Mouse (Mus musculus): ENCODE data around the gene Smarcc2.
A peak's percentile ranks its signal among the peaks of the same experiment; 100 is the strongest.

The Smarcc2 gene

DNA sequence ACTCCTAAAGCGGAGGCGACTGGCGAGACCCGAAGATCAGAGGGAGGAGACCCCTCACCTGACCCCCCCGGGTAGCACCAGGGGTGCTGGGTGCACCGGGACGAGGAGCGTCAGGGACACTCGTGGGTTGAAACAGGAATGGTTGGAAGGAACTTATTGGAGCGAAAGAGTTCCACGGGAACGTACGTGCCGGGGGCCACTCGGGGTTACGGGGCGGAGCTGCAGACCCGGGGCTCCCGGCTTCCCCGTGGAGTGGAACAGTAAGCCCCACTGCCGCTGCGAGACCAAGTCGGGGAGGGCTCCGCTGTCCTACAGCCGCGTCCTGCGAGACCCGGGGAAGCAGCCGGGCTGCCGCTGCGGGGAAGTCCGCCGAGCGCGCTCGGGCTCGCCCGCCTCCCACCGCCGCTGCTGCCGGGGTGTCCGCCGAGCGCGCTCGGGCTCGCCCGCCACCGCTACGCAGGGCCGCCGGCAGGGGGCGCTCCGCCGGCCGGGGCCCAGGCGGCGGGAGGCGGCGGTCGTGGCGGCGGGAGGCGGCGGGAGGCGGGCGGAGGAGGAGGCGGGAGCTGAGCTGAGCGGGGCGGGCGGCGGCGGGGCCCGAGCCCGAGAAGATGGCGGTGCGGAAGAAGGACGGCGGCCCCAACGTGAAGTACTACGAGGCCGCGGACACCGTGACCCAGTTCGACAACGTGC is at the start of gene Smarcc2:
Gene Smarcc2 (plus strand): TSS at position 530 of the 690 bp plus-strand sequence.
- DNase-seq (ENCODE audit: low spot score), result peak; percentile 76

DNA sequence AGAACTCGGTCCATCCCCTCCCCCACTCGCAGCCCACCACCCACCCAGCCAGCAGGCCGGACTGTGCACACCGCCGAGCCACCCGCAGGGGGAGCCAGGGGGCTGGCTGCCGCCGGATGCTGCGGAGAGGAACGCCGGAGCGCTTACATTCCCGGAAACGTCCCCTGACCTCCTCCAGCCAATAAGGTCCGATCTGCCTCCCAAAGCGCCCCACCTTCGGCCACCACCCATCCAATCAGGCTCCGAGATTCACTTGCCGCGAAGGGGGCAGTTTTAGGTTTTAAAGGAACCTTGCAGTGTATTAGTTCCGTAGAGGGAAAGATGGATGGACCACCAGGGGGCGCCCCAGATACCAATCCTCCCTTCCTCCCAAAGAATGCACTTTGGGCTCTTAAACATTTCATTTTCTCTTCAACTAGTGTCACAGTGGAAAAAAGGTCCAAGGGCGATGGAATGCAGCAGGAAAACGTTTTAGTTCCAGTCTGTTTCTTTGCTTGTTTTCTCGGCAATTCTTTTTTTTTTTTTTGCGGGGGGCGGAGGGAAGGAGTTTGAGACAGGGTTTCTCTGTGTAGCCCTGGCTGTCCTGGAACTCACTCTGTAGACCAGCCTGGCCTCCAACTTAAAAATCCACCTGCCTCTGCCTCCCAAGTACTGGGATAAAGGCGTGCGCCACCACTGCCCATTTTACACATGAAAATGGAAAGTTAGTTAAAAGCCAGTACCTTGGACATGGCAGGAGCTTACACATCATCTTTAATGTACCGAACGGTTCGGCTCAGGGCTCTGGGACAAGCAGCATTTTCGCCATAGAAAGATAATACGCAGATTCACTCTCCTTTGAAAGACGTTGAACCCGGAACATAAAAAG is 49.1 kb upstream of the Smarcc2 start:
- DNase-seq (ENCODE audit: low spot score), result peak; percentile 96

DNA sequence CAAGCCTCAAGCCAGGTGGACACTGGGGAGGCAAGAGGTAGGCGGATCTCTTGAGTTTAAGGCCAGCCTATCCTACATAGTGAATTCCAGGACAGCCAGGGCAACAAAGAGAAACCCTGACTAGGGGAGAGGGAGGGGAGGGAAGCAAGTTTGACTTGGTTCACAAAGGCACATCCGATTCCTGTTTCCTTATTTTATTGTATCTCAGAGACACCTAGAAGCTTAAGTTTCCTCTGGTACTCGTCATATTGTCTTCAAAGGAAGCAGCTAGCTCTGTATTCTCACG is 48.5 kb upstream of the Smarcc2 start:
- no peak for DNase-seq (ENCODE audit: low spot score)

DNA sequence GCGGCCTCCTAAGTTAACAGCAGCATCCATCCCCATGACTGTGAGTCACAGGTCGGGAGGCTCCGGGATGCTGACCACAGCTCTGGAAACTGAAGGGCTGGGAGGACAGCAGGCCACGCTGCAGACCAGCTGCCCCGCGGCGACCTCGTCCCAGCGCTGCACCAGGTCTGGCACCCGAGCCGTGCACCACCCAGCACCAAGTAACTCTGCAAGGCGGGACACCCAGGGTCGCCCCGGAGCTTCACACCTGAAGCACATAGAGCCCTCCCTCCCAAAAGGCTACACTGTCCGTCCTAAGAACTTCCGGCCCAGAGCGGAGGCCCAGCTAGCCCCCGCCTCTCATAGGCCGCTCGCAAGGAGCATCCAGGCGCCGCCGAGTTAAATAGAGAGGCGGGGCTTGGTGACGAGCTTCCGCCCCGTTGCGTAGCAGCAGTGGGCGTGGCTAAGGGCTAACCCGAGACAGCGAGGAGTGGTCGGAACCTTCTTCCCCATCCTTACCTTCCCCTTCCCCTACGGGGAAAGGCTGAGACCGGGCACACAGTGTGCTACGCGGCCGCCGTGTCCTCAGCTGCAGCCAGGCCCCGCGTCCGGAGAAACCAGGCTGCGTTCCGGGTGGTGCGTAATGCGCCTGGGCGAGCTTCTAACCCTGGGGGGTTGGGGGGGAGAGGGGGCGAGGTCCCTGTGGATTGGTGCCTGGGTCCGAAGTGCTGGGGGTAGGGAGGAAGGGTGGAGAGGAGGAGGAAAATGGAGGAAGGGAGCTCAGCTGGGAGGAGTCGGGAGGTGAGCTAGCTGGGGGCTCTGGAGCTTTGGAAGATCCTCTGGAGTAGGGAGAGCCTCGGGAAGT is 47.6 kb upstream of the Smarcc2 start, which contains the start of the genes Nabp2 and Rnf41:
Gene Nabp2 (minus strand): TSS at position 282 of the 844 bp plus-strand sequence.
Gene Rnf41 (plus strand): TSS at position 447 of the 844 bp plus-strand sequence.
- peak; percentile 95 for DNase-seq (ENCODE audit: low spot score)

DNA sequence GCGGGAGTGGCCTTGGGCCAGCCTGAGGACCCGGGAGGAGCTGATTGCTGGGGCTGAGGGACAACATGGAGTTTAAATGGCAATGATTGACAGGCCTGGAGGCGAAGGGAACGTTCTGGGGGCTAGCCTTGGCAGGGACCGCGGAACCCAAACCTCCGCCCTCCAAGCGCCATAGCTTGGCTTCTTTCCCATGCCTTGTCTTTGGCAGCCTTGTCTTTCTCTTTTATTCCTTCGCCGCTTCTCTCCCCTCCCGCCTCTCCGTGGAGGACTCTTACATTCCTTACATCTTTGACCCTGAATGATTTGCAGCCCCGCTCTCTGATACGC is 47.0 kb upstream of the Smarcc2 start:
- no peak for DNase-seq (ENCODE audit: low spot score)

DNA sequence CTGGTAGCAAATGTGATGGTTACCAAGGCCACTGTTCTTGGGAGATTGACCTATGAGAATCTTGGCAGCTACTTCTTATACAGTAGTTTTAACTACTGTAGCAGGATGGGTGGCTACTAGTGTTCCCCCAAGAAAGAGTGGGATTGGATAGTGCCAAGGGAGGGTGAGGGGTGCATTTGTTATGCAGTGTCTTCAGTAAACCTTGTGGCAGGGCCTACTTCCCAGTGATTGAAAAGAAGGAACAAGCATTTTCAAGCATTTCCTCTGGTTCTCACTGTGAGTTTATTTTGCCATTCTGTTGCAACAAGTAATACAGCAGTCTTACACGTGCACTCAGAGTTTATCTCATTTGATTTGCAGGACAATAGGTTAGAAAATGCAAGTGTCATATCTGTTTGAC is 46.5 kb upstream of the Smarcc2 start:
- DNase-seq (ENCODE audit: low spot score), result no peak

DNA sequence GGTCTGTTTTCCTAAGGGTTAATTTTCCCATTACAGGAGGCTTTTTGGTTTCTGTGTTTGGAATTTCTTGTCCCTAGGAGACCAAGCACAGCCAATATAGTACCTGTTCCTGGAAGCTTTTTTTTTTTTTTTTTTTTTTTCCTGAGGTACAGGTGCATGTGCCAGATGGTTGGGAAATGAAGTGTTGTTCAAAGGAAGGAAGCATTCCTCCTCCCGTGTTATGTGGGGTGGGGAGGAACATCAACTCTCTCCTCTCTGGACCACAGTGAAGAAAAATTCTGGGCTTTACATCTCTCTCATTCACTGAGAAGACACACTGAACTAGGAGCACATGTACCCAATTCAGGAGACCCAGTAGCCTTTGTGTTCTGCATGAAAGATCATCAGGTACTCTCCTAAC is 46.0 kb upstream of the Smarcc2 start:
- DNase-seq (ENCODE audit: low spot score), result no peak

DNA sequence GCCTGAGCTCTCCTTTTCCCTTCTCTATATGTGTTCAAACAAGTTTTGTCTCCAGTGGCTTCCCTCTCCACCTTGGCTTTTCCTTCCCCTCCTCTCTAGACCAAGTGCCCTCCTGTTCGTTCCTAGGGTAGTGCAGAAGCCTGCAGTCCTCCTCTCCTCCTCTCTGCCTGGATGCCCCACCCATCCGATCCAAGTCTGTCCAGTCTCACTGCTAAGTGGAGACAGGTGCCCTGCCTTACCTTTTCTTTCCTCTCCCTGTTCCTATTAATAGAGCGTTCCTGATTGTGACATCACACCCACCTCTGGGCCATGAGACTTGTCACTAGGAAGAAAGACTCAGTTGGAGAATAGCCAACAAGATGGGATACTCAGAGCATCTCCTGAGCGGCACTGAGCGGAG is 44.2 kb upstream of the Smarcc2 start:
- DNase-seq (ENCODE audit: low spot score), result no peak

DNA sequence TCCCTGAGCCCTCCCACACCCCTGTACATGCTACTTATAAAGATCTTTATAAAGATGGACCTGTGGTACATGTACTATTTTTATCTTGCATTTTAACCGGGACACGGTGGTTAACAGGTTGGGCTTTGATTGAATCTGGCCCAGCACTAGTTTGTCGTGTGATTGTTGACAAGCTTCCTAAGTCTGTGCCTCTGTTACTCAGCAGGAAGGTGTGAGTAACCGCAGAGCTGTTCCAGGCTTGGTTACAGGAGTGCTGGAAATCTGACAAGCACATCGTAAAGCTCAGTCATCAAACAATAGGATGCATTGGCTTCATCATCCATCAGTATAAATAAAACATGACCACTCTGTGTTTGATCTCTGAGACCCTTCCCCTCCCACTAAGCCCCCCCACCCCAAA is 36.6 kb upstream of the Smarcc2 start:
- DNase-seq (ENCODE audit: low spot score), result no peak

DNA sequence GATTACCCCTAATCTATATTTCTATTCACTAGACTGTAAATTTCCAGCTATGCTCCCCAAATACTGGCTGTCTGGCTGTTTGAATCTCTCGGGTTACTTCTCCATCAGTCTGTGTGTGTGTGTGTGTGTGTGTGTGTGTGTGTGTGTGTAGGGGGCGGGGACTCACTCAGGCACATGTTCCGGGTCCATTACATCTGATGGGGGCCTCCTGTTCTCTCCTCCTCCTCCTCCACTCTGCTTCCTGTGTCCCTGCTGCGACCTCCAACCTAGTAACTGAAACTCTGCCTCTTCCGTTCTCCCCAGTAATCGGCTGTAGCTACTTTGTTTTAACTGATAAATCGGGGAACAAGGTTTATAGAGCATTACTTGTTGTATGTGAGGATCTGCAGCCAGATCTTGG is 34.4 kb upstream of the Smarcc2 start:
- DNase-seq (ENCODE audit: low spot score), result no peak

DNA sequence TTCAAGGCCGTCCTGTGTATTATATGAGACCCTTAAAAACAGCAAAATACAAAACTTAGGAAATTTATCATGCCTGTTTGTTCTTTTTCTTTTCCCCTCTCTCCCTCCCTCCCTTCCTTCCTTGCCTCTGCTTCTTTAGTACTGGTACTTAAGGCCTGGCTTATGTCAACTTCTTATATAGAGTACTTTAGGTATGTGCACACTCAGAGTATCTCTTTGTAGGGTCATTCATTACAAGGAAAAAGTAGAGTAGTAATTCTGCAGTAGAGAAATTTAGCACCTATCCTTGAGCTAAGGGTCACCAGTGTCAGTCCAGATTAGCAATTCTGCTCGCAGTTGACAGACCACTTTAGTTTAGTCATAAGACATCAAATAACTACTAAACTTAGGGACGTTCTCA is 33.8 kb upstream of the Smarcc2 start:
- no peak for DNase-seq (ENCODE audit: low spot score)

DNA sequence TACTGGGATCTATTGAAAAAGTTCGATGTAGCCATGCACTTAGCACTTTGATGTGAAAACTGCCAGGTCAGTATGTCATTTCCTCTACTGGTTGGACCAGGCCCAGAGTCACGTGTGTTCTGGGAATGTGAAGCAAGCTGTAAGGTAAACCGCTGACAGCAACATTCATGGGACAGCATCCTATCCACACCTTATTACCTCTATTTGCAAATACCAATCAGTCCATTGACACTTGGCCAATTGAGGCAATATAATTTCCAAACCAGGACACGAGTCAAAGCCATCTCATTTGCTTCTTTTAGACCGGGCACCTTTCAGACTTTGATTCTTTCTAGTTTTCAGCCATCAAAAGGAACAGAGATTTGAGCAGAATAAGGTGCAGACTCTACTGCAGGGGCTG is 30.0 kb upstream of the Smarcc2 start:
- DNase-seq (ENCODE audit: low spot score), result no peak

DNA sequence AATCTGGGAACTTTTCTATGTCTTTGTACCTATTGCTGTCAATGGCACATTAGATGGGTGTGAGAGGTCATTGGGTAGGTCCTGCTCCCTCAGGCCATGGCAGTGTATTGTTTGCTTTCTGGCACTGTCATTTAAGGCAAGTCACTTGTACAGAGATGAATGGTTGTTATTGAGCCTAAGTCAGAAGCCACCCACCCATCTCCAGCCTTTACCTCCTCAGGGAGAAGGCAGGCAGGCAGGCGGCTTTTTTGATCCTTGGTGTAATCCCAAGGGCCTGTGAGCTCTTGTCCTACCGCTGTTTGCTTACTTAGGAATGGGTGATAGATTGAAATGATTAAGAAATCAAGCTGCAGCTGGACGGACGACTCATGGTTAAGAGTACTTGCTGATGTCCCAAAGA is 29.6 kb upstream of the Smarcc2 start:
- no peak for DNase-seq (ENCODE audit: low spot score)

DNA sequence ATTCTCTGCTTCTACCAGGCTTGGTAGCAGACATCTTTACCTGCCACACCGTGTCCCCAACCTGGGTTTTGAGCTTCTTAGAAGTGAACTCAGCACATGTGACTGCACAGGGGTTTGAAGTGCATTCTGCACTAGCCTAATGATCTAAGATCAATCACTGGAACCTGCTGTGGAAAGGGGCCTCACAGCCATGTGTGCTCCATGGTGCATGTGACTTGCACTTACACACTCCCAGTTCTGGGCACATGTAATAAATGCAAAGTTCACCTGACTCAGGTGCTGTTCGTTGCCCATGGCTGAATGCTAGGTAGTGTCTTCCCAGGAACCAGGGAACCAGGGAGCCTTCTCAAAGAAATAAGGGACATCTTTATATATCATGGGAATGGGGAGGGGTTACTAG is 25.6 kb upstream of the Smarcc2 start:
- no peak for DNase-seq (ENCODE audit: low spot score)

DNA sequence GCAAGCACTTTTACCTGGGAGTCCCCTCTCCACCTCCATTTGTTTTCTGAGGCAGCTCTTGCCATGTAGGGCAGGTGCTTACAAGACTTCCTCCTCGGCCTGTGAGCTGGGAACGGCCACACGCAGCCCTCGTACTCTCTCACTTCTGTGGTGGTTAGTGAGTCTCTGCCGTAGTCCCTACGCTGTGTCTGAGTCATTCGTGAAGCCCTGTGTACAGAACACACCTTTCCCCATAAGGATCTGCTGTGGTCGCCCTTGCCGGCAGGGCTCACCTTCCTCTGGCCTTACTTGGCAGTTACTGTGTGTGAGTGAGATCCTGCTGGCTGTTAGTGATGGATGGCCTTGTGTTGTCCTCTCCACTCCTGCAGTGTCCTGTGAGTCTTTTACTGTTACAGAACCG is 24.4 kb upstream of the Smarcc2 start:
- no peak for DNase-seq (ENCODE audit: low spot score)

DNA sequence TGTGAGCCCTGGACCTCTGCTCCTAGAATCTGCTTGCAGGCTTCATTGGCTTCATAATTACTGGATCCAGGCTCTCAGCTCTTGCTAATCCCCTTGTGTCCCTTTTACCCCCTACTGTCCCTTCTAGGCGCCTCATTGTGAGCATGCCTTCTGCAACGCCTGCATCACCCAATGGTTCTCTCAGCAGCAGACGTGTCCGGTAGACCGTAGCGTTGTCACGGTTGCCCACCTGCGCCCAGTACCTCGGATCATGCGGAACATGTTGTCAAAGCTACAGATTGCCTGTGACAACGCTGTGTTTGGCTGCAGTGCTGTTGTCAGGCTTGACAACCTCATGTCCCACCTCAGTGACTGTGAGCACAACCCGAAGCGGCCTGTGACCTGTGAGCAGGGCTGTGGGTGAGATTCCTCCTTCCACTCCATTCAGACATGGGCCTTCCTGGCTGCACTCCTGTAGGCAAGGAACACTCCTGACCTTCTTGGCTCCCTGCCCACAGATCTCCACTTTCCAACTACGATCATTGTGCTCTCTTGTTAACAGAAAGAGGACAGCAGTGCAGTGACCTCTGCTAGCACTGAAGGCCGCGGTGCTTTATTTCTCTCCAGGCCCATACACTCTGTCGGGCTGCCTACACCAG is 23.7 kb upstream of the Smarcc2 start:
- DNase-seq (ENCODE audit: low spot score), result peak; percentile 42

DNA sequence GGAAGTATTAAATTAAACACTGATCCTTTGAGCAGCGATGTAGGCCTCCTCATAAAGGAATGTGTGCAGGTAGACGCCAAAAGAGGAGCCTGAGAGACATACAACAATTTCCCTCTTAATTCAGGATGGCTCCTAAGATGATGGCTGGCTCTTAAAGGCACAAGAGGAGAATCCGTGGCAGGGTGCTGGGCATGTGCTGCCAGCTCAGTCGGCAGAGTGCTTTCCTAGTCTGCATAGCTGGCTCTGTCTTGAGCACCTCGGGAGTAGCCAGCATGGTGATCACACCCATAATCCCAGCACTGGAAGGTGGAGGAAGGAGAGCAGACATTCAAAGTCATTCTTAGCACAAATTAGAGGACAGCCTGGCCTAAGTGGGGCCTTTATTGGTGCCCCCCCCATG is 23.2 kb upstream of the Smarcc2 start:
- no peak for DNase-seq (ENCODE audit: low spot score)

DNA sequence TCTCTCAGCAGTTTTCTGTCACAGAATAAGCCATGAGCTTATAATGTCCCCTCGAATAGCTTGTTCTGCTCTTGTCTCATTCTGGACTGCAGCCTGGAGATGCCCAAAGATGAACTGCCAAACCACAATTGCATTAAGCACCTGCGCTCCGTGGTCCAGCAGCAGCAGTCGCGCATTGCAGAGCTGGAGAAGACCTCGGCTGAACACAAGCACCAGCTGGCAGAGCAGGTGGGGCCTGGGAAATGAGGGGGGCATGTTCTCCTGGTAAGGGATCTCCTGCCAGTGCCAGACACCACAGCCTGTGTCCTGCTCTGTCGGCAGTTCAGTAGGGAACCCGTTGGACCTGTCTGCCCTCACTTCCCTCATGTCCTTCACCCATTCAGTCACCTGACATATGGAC is 22.7 kb upstream of the Smarcc2 start:
- no peak for DNase-seq (ENCODE audit: low spot score)

DNA sequence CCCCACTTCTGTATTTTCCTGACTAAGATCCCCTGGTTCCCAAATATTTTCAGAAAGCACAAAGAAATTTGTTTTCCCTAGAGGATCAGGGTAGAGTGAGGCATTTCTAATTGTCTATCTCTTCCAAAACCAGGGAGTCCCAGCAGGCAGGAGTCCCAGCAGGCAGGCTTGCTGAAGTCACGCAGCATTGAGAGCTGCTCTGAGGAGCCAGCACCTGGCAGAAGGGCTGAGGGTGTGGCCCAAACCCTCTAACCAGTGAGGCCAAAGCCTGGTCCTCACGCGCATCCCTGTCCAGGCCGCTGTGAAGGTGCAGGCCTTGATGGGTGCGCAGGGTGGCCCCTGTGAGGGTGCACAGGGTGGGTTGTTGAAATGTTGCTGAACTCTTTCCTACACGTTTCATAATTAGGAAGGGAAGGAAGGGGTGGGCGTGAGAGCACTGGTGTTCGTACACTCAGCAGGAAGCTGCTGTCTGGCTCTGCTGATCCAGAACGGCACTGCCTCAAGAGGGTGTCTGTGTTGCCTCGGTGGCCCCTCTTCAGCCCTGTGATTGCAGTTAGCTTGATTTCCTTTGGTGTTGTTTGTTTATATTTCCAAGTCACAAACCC is 20.3 kb upstream of the Smarcc2 start:
- DNase-seq (ENCODE audit: low spot score), result no peak

DNA sequence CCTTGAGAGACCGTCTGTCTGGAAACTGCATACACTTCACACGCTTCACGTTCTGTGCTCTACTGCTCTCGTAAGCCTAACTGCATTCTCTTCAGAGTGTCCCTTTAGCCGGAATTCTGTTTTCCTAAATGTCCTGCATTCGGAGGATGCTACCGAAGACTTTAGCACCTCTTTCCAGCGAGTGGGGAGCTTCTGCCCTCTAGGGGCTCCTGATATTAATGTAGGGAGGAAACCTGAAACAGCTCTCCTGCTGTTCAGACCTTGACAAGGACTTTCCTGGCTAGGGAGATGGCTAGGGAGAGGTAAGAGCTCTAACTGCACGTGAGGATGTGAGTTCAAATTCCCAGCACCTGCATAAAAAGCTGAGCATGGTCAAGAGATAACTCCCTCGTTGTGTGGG is 18.6 kb upstream of the Smarcc2 start:
- no peak for DNase-seq (ENCODE audit: low spot score)

DNA sequence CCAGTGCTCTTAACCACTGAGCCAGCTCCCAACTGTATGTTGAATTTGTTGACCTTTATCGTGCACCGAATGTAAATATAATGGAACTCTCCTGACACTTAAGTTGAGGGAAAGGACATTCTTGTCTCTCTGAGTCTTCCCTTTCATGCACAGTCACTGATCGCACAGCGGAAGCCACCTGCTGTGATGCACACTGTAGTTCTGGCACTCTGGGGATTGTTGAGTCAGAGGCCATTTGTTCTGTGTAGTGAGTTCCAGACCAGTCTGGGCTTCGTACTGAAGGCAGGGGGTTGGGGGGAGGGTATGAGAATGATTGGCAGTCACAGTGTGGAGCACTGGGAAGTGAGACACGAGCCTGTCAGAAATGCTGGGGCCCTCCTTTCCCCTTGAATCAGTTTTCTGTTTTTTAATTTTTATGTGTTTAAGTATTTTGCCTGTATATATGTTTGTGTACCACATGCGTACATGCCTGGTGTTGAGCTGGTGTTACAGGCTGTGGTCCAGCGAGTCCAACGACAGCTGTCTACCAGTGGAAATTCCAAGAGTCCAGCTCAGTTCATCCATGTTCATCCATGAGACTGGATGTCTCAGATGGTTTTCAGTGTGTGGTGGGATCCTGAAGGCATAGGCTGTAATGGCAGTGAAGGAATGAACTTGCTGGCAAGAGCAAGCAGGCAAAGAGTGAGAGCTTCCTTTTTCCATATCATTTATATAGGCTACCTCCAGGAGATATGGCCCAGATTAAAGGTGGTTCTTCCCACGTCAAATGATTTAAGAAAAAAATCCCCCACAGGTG is 17.5 kb upstream of the Smarcc2 start:
- DNase-seq (ENCODE audit: low spot score), result no peak

Measured in ovary, adult 18-20 months (tissue).